Mouse (Mus musculus): ENCODE measurements around the gene Rhoq.
A peak's percentile ranks its signal among the peaks of the same experiment; 100 is the strongest.

The Rhoq gene

GRCm38 (mm10) chr17:86962894-86963585, at the start of gene Rhoq:
Gene Rhoq, plus strand, starts transcription at chr17:86963082.
- peak; percentile 90 for DNase-seq

- DNase-seq: no peak
These were observed 47.3 kb upstream of the Rhoq start for GRCm38 (mm10) chr17:86915540-86915939.

- DNase-seq: no peak
These were observed 45.8 kb upstream of the Rhoq start, which contains the start of gene Tmem247 for GRCm38 (mm10) chr17:86917048-86917447. Gene Tmem247, plus strand, starts transcription at chr17:86917348.

GRCm38 (mm10) chr17:86918786-86919185, 44.1 kb upstream of the Rhoq start:
- peak; percentile 51 for DNase-seq

- DNase-seq: no peak
These were observed 43.2 kb upstream of the Rhoq start for GRCm38 (mm10) chr17:86919729-86920128.

GRCm38 (mm10) chr17:86924679-86925078, 38.2 kb upstream of the Rhoq start:
- no peak for DNase-seq

- no peak for DNase-seq
These were observed 36.0 kb upstream of the Rhoq start for GRCm38 (mm10) chr17:86926836-86927235.

- no peak for DNase-seq
These were observed 33.5 kb upstream of the Rhoq start for GRCm38 (mm10) chr17:86929355-86929754.

- DNase-seq: no peak
These were observed 32.9 kb upstream of the Rhoq start for GRCm38 (mm10) chr17:86929981-86930380.

GRCm38 (mm10) chr17:86932896-86933295, 30.0 kb upstream of the Rhoq start:
- DNase-seq: no peak

- no peak for DNase-seq
These were observed 25.8 kb upstream of the Rhoq start for GRCm38 (mm10) chr17:86937064-86937463.

GRCm38 (mm10) chr17:86937497-86938155, 25.3 kb upstream of the Rhoq start:
- peak; percentile 82 for DNase-seq

- no peak for DNase-seq
These were observed 24.2 kb upstream of the Rhoq start for GRCm38 (mm10) chr17:86938683-86939082.

- no peak for DNase-seq
These were observed 20.8 kb upstream of the Rhoq start for GRCm38 (mm10) chr17:86942112-86942511.

GRCm38 (mm10) chr17:86943158-86943557, 19.7 kb upstream of the Rhoq start:
- DNase-seq: no peak

- no peak for DNase-seq
These were observed 16.8 kb upstream of the Rhoq start for GRCm38 (mm10) chr17:86946078-86946477.

- no peak for DNase-seq
These were observed 14.8 kb upstream of the Rhoq start, which contains the start of gene Atp6v1e2 for GRCm38 (mm10) chr17:86947840-86948796. Gene Atp6v1e2, minus strand, starts transcription at chr17:86947897.

GRCm38 (mm10) chr17:86948801-86949200, 14.1 kb upstream of the Rhoq start:
- no peak for DNase-seq

GRCm38 (mm10) chr17:86957239-86957638, 5.6 kb upstream of the Rhoq start:
- DNase-seq: no peak

- no peak for DNase-seq
These were observed 4.9 kb upstream of the Rhoq start for GRCm38 (mm10) chr17:86957968-86958367.

GRCm38 (mm10) chr17:86961301-86961841, 1.5 kb upstream of the Rhoq start:
- DNase-seq: peak; percentile 28

- peak; percentile 92 for DNase-seq
These were observed 487 bp upstream of the Rhoq start for GRCm38 (mm10) chr17:86962297-86962893.

GRCm38 (mm10) chr17:86963586-86963902, 662 bp downstream of the Rhoq start:
- no peak for DNase-seq

Data from lung, postnatal 14 days (tissue).